Mouse (Mus musculus): ENCODE results near the gene Gm21680. TPM values are rescaled to one million over a fixed set of nuclear protein-coding genes. Genes with fewer than 3 reads are reported as not detected.
"Not testable (repeated sequence)": the region's sequence is repeated elsewhere in the genome, so short reads cannot be mapped to it uniquely, and the experiment has no call there.

The Gm21680 gene
- polyA plus RNA-seq (2012; rRNA removed), result not detected in 2 replicates

DNA sequence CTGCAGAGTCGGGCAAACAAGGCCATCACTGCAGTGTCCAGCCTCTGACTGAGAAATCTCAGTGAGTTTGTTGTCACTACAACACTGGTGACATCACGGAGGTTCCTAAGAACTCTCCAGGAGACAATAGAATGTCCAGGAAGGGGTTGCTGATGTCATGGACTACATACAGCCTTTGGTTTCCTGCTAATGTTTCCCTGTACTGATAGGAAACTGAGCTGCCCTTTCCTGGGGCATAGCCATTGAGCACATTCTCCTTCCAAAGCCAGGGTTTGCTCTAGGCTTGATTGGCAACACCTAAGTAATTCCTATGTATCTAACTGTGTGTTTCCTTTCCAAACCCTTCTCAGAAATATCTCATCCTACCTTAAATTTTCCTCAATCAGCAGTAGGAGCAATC, at the start of gene Gm21680:
TSS of gene Gm21680 (minus strand) at position 101 of the 400 bp plus-strand sequence.
- H3K4me3 ChIP-seq (replicated peaks; ENCODE audit: extremely low read depth, low read depth, low read length); H3K4me1 ChIP-seq (ENCODE audit: control insufficient read depth, insufficient read depth, low read length); DNase-seq: not testable (repeated sequence)
- WGBS, result no CpG with 5 or more reads among the region's 2 CpGs

DNA sequence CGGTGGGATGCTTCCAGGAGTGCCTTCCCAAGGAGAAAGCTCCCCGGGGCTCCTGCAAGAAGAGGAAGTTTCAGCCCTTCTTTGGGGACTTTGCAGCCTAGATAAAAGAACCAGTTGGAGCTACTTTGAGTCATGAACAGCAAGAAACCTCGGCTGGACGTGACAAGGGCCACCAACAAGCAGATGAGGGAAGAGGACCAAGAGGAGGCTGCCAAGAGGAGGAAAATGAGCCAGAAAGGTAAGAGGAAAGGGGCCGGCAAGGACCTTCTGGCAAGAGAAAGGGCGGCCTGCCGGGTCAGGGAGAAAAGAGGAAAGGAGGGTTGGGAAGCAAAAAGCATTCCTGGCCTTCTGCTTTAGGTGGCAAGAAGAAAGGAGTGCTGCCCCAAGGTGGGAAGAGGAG, 35.2 kb upstream of the Gm21680 start:
- not testable (repeated sequence) for H3K4me3 ChIP-seq (replicated peaks; ENCODE audit: extremely low read depth, low read depth, low read length); H3K4me1 ChIP-seq (ENCODE audit: control insufficient read depth, insufficient read depth, low read length); DNase-seq
- 49% methylated on average over 7 of the region's 7 CpGs for WGBS

DNA sequence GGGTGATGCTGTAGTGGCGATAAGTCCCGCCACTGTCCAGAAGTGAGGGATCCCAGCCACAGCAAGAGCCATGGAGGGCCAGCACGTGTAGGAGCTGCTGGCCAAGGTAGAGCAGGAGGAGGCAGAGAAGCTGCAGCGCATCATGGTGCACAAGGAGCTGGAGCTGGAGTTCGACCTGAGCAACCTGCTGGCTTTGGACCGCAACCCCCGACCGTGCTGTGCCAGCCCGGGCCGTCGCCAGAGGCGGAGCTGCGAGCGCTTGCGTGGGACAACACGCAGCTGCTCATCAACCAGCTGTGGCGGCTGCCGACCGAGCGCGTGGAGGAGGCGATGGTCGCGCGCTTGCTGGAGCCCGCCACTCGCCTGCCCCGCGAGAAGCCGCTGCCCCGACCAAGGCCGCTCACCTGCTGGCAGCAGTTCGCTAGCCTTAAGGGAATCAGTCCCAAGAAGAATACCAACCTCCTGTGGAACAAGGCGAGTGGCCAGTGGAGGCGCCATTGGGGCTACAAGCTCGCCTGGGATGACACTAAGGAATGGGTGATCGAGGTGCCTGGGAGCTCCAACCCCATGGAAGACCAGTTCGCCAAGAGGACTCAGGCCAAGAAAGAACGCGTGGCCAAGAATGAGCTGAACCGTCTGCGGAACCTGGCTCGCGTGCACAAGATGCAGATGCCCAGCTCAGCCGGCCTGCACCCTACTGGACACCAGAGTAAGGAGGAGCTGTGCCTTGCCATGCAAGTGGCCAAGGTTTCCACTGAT, 34.7 kb upstream of the Gm21680 start:
- not testable (repeated sequence) for H3K4me1 ChIP-seq (ENCODE audit: control insufficient read depth, insufficient read depth, low read length); H3K4me3 ChIP-seq (replicated peaks; ENCODE audit: extremely low read depth, low read depth, low read length); DNase-seq
- 19% methylated on average over 45 of the region's 45 CpGs for WGBS

DNA sequence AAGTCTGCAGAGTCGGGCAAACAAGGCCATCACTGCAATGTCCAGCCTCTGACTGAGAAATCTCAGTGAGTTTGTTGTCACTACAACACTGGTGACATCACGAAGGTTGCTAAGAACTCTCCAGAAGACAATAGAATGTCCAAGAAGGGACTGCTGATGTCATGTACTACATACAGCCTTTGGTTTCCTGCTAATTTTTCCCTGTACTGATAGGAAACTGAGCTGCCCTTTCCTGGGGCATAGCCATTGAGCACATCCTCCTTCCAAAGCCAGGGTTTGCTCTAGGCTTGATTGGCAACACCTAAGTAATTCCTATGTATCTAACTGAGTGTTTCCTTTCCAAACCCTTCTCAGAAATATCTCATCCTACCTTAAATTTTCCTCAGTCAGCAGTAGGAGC, 32.2 kb upstream of the Gm21680 start, which contains the start of gene Gm1979:
TSS of gene Gm1979 (minus strand) at position 101 of the 400 bp plus-strand sequence.
- 91% methylated on average over 1 of the region's 2 CpGs for WGBS

DNA sequence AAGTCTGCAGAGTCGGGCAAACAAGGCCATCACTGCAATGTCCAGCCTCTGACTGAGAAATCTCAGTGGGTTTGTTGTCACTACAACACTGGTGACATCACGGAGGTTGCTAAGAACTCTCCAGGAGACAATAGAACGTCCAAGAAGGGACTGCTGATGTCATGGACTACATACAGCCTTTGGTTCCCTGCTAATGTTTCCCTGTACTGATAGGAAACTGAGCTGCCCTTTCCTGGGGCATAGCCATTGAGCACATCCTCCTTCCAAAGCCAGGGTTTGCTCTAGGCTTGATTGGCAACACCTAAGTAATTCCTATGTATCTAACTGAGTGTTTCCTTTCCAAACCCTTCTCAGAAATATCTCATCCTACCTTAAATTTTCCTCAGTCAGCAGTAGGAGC, 16.1 kb upstream of the Gm21680 start, which contains the start of gene Gm21698:
TSS of gene Gm21698 (minus strand) at position 101 of the 400 bp plus-strand sequence.
- H3K4me1 ChIP-seq (ENCODE audit: control insufficient read depth, insufficient read depth, low read length); H3K4me3 ChIP-seq (replicated peaks; ENCODE audit: extremely low read depth, low read depth, low read length); DNase-seq: not testable (repeated sequence)
- no CpG with 5 or more reads among the region's 3 CpGs for WGBS

More for the DNA sequence above, 32.2 kb upstream of the Gm21680 start, which contains the start of gene Gm1979:
- H3K4me3 ChIP-seq (replicated peaks; ENCODE audit: extremely low read depth, low read depth, low read length); H3K4me1 ChIP-seq (ENCODE audit: control insufficient read depth, insufficient read depth, low read length); DNase-seq: not testable (repeated sequence)

DNA sequence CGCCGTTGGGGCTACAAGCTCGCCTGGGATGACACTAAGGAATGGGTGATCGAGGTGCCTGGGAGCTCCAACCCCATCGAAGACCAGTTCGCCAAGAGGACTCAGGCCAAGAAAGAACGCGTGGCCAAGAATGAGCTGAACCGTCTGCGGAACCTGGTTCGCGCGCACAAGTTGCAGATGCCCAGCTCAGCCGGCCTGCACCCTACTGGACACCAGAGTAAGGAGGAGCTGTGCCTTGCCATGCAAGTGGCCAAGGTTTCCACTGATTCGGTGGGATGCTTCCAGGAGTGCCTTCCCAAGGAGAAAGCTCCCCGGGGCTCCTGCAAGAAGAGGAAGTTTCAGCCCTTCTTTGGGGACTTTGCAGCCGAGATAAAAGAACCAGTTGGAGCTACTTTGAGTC, 15.4 kb downstream of the Gm21680 start:
- DNase-seq; H3K4me3 ChIP-seq (replicated peaks; ENCODE audit: extremely low read depth, low read depth, low read length); H3K4me1 ChIP-seq (ENCODE audit: control insufficient read depth, insufficient read depth, low read length): not testable (repeated sequence)
- 49% methylated on average over 17 of the region's 17 CpGs for WGBS

DNA sequence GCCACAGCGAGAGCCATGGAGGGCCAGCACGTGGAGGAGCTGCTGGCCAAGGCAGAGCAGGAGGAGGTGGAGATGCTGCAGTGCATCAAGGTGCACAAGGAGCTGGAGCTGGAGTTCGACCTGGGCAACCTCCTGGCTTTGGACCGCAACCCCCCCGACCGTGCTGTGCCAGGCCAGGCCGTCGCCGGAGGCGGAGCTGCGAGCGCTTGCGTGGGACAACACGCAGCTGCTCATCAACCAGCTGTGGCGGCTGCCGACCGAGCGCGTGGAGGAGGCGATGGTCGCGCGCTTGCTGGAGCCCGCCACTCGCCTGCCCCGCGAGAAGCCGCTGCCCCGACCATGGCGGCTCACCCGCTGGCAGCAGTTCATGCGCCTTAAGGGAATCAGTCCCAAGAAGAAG, 15.9 kb downstream of the Gm21680 start:
- not testable (repeated sequence) for H3K4me3 ChIP-seq (replicated peaks; ENCODE audit: extremely low read depth, low read depth, low read length)
- 19% methylated on average over 32 of the region's 32 CpGs for WGBS

DNA sequence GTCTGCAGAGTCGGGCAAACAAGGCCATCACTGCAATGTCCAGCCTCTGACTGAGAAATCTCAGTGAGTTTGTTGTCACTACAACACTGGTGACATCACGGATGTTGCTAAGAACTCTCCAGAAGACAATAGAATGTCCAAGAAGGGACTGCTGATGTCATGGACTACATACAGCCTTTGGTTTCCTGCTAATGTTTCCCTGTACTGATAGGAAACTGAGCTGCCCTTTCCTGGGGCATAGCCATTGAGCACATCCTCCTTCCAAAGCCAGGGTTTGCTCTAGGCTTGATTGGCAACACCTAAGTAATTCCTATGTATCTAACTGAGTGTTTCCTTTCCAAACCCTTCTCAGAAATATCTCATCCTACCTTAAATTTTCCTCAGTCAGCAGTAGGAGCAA, 18.1 kb downstream of the Gm21680 start, which contains the start of gene Gm21671:
TSS of gene Gm21671 (minus strand) at position 101 of the 400 bp plus-strand sequence.
- not testable (repeated sequence) for DNase-seq; H3K4me1 ChIP-seq (ENCODE audit: control insufficient read depth, insufficient read depth, low read length); H3K4me3 ChIP-seq (replicated peaks; ENCODE audit: extremely low read depth, low read depth, low read length)
- WGBS, result 58% methylated on average over 2 of the region's 2 CpGs

More for the DNA sequence above, 15.9 kb downstream of the Gm21680 start:
- DNase-seq; H3K4me1 ChIP-seq (ENCODE audit: control insufficient read depth, insufficient read depth, low read length): not testable (repeated sequence)

DNA sequence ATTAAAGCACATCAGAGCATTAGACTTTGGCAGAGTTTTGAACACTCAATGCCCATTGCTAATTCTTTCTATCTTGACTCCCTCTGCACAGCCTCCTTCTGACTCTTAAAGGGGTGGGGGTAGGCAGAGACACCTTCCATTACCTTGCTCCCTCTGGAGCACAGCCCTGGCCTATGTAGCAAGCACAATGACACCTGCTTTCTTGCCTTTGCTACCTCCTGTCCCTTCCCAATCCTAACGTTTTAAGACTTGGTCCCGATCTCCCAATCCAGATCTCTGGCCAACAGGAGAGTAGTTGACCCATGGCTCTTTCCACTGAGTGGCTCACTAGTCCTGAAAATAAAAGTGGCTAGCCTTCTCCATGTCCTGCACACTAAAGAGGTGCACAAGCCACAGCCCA, 27.1 kb downstream of the Gm21680 start:
- WGBS, result 80% methylated on average over 2 of the region's 2 CpGs
- DNase-seq; H3K4me1 ChIP-seq (ENCODE audit: control insufficient read depth, insufficient read depth, low read length); H3K4me3 ChIP-seq (replicated peaks; ENCODE audit: extremely low read depth, low read depth, low read length): not testable (repeated sequence)

DNA sequence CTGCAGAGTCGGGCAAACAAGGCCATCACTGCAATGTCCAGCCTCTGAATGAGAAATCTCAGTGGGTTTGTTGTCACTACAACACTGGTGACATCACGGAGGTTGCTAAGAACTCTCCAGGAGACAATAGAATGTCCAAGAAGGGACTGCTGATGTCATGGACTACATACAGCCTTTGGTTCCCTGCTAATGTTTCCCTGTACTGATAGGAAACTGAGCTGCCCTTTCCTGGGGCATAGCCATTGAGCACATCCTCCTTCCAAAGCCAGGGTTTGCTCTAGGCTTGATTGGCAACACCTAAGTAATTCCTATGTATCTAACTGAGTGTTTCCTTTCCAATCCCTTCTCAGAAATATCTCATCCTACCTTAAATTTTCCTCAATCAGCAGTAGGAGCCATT, 30.2 kb downstream of the Gm21680 start, which contains the start of gene Gm21663:
TSS of gene Gm21663 (minus strand) at position 101 of the 400 bp plus-strand sequence.
- not testable (repeated sequence) for H3K4me1 ChIP-seq (ENCODE audit: control insufficient read depth, insufficient read depth, low read length); DNase-seq; H3K4me3 ChIP-seq (replicated peaks; ENCODE audit: extremely low read depth, low read depth, low read length)
- 45% methylated on average over 2 of the region's 2 CpGs for WGBS

Other genes with a start within 250 kb of the Gm21680 start
- gene Actr3b, start 212.7 kb downstream of the Gm21680 start, polyA plus RNA-seq (2012; rRNA removed), result 0.59 and 1.0 TPM in 2 replicates
- gene Gm21663, start 30.3 kb downstream of the Gm21680 start, polyA plus RNA-seq (2012; rRNA removed), result not detected in 2 replicates
- not detected in 2 replicates for gene Gm21671, start 18.2 kb downstream of the Gm21680 start, polyA plus RNA-seq (2012; rRNA removed)
- gene Gm21698, start 16.0 kb upstream of the Gm21680 start, polyA plus RNA-seq (2012; rRNA removed), result not detected in 2 replicates
- gene Gm1979, start 32.1 kb upstream of the Gm21680 start, polyA plus RNA-seq (2012; rRNA removed), result not detected in 2 replicates
- gene Gm5862, start 50.3 kb upstream of the Gm21680 start, polyA plus RNA-seq (2012; rRNA removed), result not detected in 2 replicates
- not detected in 2 replicates for gene Speer4a, start 66.9 kb upstream of the Gm21680 start, polyA plus RNA-seq (2012; rRNA removed)
- gene Gm7347, start 85.9 kb upstream of the Gm21680 start, polyA plus RNA-seq (2012; rRNA removed), result not detected in 2 replicates
- not detected in 2 replicates for gene Gm10471, start 116.6 kb upstream of the Gm21680 start, polyA plus RNA-seq (2012; rRNA removed)
- not detected in 2 replicates for gene 5031410I06Rik, start 132.7 kb upstream of the Gm21680 start, polyA plus RNA-seq (2012; rRNA removed)
- not detected in 2 replicates for gene Gm10220, start 148.8 kb upstream of the Gm21680 start, polyA plus RNA-seq (2012; rRNA removed)

All from lung, adult 2 months (tissue).